Mouse (Mus musculus) forebrain, embryonic 10.5 days (tissue): Measurements from ENCODE around the gene Arpc3. TPM values are rescaled to one million over a fixed set of nuclear protein-coding genes. Genes with fewer than 3 reads are reported as not detected.

Experiments used
- DNase-seq: peaks from one replicate; pipeline ENCODE4 v3.0.0-alpha.2; 2017; ENCODE audit warnings: low spot score; ENCODE audit errors: extremely low spot score
- H3K27ac ChIP-seq: fragments of 300-500 bp; sonication (generic); 2 replicates; pipeline ENCODE4 v1.5.1; 2016; ENCODE audit warnings: mild to moderate bottlenecking
- H3K27me3 ChIP-seq: fragments of 300-500 bp; sonication (generic); 2 replicates; pipeline ENCODE4 v1.6.1; 2016; ENCODE audit warnings: mild to moderate bottlenecking; ENCODE audit not compliant: poor library complexity, severe bottlenecking
- H3K36me3 ChIP-seq: fragments of 300-500 bp; sonication (generic); replicated peaks from 2 replicates; pipeline ENCODE4 v1.6.1; 2016; ENCODE audit warnings: mild to moderate bottlenecking, moderate library complexity
- H3K4me1 ChIP-seq: fragments of 300-500 bp; sonication (generic); 2 replicates; pipeline ENCODE4 v1.6.1; 2016
- H3K4me3 ChIP-seq: fragments of 300-500 bp; sonication (generic); 2 replicates; pipeline ENCODE4 v1.5.1; 2016; ENCODE audit warnings: mild to moderate bottlenecking, moderate library complexity
- H3K9me3 ChIP-seq: fragments of 300-500 bp; sonication (generic); 2 replicates; pipeline ENCODE4 v1.6.1; 2016; ENCODE audit warnings: mild to moderate bottlenecking, moderate library complexity
- WGBS: fragments of 180-500 bp; shearing (Covaris S2); methylation state at CpG from one replicate; pipeline ENCODE4 v1.1.7; 2016; 5-methylcytosine and 5-hydroxymethylcytosine counted together
- polyA plus RNA-seq: library from polyadenylated mRNA; unstranded; fragments of >200 nt; fragmentation: Nextera tagmentation; extraction: Ambion mirVana; gene quantifications from 2 replicates; pipeline ENCODE4 v1.2.1, GENCODE M21; 2016

Arpc3 gene
- 91.9 and 98.7 TPM in 2 replicates for polyA plus RNA-seq

- H3K4me3 ChIP-seq, result peak within 1 kb of the TSS; percentile 89
- H3K27me3 ChIP-seq, result no peaks in the 10 kb centered on the region
- DNase-seq, result peak; percentile 86
- peaks cover 15% of the 10 kb centered on the region for H3K36me3 ChIP-seq
- no peaks in the 10 kb centered on the region for H3K9me3 ChIP-seq
- H3K27ac ChIP-seq, result peak within 1 kb of the TSS; percentile 85
- under 1% methylated on average over 39 of the region's 39 CpGs for WGBS
- peaks cover 13% of the 10 kb centered on the region for H3K4me1 ChIP-seq
These were observed at the start of gene Arpc3 for GRCm38 (mm10) chr5:122391786-122392180. TSS of gene Arpc3 (plus strand) at chr5:122391878.

GRCm38 (mm10) chr5:122342874-122343273 lies 48.8 kb upstream of the Arpc3 start:
- Histone ChIP-seq H3K4me3 (no peak overlapping the region), H3K4me1 (no peaks in the 10 kb centered on the region), H3K36me3 (no peaks in the 10 kb centered on the region), H3K27ac (no peak overlapping the region), H3K27me3 (no peaks in the 10 kb centered on the region), H3K9me3 (no peaks in the 10 kb centered on the region; the same call in 1 of the 2 replicates)
- no peak for DNase-seq
- 91% methylated on average over 1 of the region's 1 CpGs for WGBS

GRCm38 (mm10) chr5:122343768-122344167 lies 47.9 kb upstream of the Arpc3 start:
- no peak for DNase-seq
- H3K27ac ChIP-seq, result no peak overlapping the region
- H3K9me3 ChIP-seq, result no peaks in the 10 kb centered on the region; the same call in 1 of the 2 replicates
- no peaks in the 10 kb centered on the region for H3K4me1 ChIP-seq
- no peaks in the 10 kb centered on the region for H3K36me3 ChIP-seq
- H3K4me3 ChIP-seq, result no peak overlapping the region
- 63% methylated on average over 7 of the region's 7 CpGs for whole genome bisulfite sequencing
- H3K27me3 ChIP-seq, result no peaks in the 10 kb centered on the region

- Histone ChIP-seq H3K9me3 (no peaks in the 10 kb centered on the region; the same call in 1 of the 2 replicates), H3K27ac (no peak overlapping the region), H3K4me1 (no peaks in the 10 kb centered on the region), H3K4me3 (no peak overlapping the region), H3K36me3 (no peaks in the 10 kb centered on the region), H3K27me3 (no peaks in the 10 kb centered on the region)
- DNase-seq, result peak; percentile 77
- WGBS, result 11% methylated on average over 5 of the region's 5 CpGs
These were observed 47.4 kb upstream of the Arpc3 start for GRCm38 (mm10) chr5:122344260-122344659.

GRCm38 (mm10) chr5:122345777-122346176 lies 45.9 kb upstream of the Arpc3 start:
- Histone ChIP-seq H3K27me3 (no peaks in the 10 kb centered on the region), H3K4me1 (no peaks in the 10 kb centered on the region), H3K27ac (no peak overlapping the region), H3K9me3 (no peaks in the 10 kb centered on the region; the same call in 1 of the 2 replicates), H3K36me3 (no peaks in the 10 kb centered on the region), H3K4me3 (no peak overlapping the region)
- 75% methylated on average over 4 of the region's 4 CpGs for WGBS
- DNase-seq, result no peak

GRCm38 (mm10) chr5:122353807-122354491 lies 37.7 kb upstream of the Arpc3 start, which contains the start of the genes Rad9b and Vps29:
TSS of gene Rad9b (minus strand) at chr5:122354233.
TSS of gene Vps29 (plus strand) at chr5:122354369.
- Histone ChIP-seq H3K4me3 (peak within 1 kb of the TSS; percentile 94), H3K4me1 (peaks cover 19% of the 10 kb centered on the region), H3K27ac (peak within 1 kb of the TSS; percentile 89), H3K9me3 (no peaks in the 10 kb centered on the region), H3K27me3 (no peaks in the 10 kb centered on the region), H3K36me3 (peaks cover 17% of the 10 kb centered on the region)
- peak; percentile 99 for DNase-seq
- 3% methylated on average over 51 of the region's 51 CpGs for WGBS

GRCm38 (mm10) chr5:122354492-122355067 lies 37.1 kb upstream of the Arpc3 start:
- peaks cover 19% of the 10 kb centered on the region for H3K4me1 ChIP-seq
- H3K27ac ChIP-seq, result peak overlapping the region; percentile 89
- H3K4me3 ChIP-seq, result peak overlapping the region; percentile 94
- H3K27me3 ChIP-seq, result no peaks in the 10 kb centered on the region
- DNase-seq, result no peak
- peaks cover 24% of the 10 kb centered on the region for H3K36me3 ChIP-seq
- H3K9me3 ChIP-seq, result no peaks in the 10 kb centered on the region
- WGBS, result 0% methylated on average over 57 of the region's 57 CpGs

GRCm38 (mm10) chr5:122371591-122372191 lies 20.0 kb upstream of the Arpc3 start, which contains the start of gene Gpn3:
TSS of gene Gpn3 (plus strand) at chr5:122371876.
- under 1% methylated on average over 43 of the region's 46 CpGs for WGBS
- H3K36me3 ChIP-seq, result peaks cover 67% of the 10 kb centered on the region
- no peaks in the 10 kb centered on the region for H3K27me3 ChIP-seq
- H3K4me1 ChIP-seq, result peaks cover 23% of the 10 kb centered on the region
- no peaks in the 10 kb centered on the region for H3K9me3 ChIP-seq
- H3K4me3 ChIP-seq, result peak within 1 kb of the TSS; percentile 82
- peak within 1 kb of the TSS; percentile 95 for H3K27ac ChIP-seq
- no peak for DNase-seq

GRCm38 (mm10) chr5:122372192-122372769 lies 19.4 kb upstream of the Arpc3 start, which contains the start of gene Fam216a:
TSS of gene Fam216a (minus strand) at chr5:122372364.
- Histone ChIP-seq H3K9me3 (no peaks in the 10 kb centered on the region), H3K4me1 (peaks cover 23% of the 10 kb centered on the region), H3K27ac (peak within 1 kb of the TSS; percentile 95), H3K27me3 (no peaks in the 10 kb centered on the region), H3K36me3 (peaks cover 67% of the 10 kb centered on the region), H3K4me3 (peak within 1 kb of the TSS; percentile 82)
- WGBS, result under 1% methylated on average over 53 of the region's 53 CpGs
- peak; percentile 100 for DNase-seq

GRCm38 (mm10) chr5:122372878-122373277 lies 18.8 kb upstream of the Arpc3 start:
- Histone ChIP-seq H3K9me3 (no peaks in the 10 kb centered on the region), H3K27ac (peak overlapping the region; percentile 95), H3K36me3 (peaks cover 65% of the 10 kb centered on the region), H3K27me3 (no peaks in the 10 kb centered on the region), H3K4me1 (peaks cover 23% of the 10 kb centered on the region), H3K4me3 (peak overlapping the region; percentile 82)
- DNase-seq, result no peak
- WGBS, result 5% methylated on average over 5 of the region's 5 CpGs

GRCm38 (mm10) chr5:122377101-122377833 lies 14.4 kb upstream of the Arpc3 start:
- peaks cover 82% of the 10 kb centered on the region for H3K36me3 ChIP-seq
- H3K27ac ChIP-seq, result no peak overlapping the region
- no peaks in the 10 kb centered on the region for H3K27me3 ChIP-seq
- peaks cover 13% of the 10 kb centered on the region for H3K4me1 ChIP-seq
- WGBS, result 91% methylated on average over 4 of the region's 4 CpGs
- DNase-seq, result no peak
- H3K9me3 ChIP-seq, result no peaks in the 10 kb centered on the region
- H3K4me3 ChIP-seq, result no peak overlapping the region

- Histone ChIP-seq H3K4me3 (no peak overlapping the region), H3K4me1 (peaks cover 8% of the 10 kb centered on the region), H3K27me3 (no peaks in the 10 kb centered on the region), H3K36me3 (peaks cover 89% of the 10 kb centered on the region), H3K9me3 (no peaks in the 10 kb centered on the region), H3K27ac (no peak overlapping the region)
- DNase-seq, result no peak
- 96% methylated on average over 12 of the region's 12 CpGs for WGBS
These were observed 13.5 kb upstream of the Arpc3 start for GRCm38 (mm10) chr5:122378171-122378570.
